In the genomic region with DNA sequence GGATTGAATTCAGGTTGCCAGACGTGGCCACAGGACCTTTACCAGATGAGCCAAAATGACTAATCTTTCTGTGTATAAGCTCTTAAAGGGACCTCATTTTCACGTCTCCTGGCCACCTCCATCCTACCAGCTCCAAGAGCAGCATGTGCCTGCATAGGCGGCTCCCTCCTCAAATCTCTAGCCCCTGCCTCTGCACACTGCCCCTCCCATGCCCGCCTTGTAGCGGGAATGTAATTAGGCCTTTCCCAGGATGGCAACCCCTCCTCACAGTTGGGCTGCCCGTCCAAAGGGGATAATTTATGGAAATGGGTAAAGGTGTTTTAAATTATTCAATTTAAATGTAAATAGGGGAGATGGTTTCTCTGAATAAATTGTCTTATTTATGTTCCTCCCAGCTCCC, we compare ENCODE assay signal across 15 mouse cellular contexts.
"Had no signal": no experiment of that assay in that cellular context is flagged by ENCODE, and none has a peak within 500 bp of the region (broad histone marks: within the 10 kb centered on the region; RNA-seq: fewer than 3 reads in every experiment).

No protein-coding gene starts in this region.

- ATAC-seq: lung, postnatal 0 days; midbrain, embryonic 16.5 days had no signal

- H3K36me3 ChIP-seq: kidney, embryonic 15.5 days; limb, embryonic 10.5 days; liver, embryonic 15.5 days; neural tube, embryonic 13.5 days; stomach, embryonic 15.5 days had no signal

- H3K4me2 ChIP-seq: kidney, embryonic 15.5 days; liver, embryonic 11.5 days; liver, embryonic 15.5 days; neural tube, embryonic 13.5 days; stomach, embryonic 15.5 days had no signal

- H3K27ac ChIP-seq: kidney, embryonic 15.5 days; left cerebral cortex, adult 2 months; limb, embryonic 10.5 days; liver, embryonic 15.5 days; stomach, embryonic 15.5 days had no signal

- DNase-seq: kidney, postnatal 14 days; lung, adult 2 months; lung, postnatal 36 days; right cerebral cortex, postnatal 14 days; thymus, adult 2 months; thymus, postnatal 25 days had no signal

- H3K27me3 ChIP-seq: liver, embryonic 15.5 days; neural tube, embryonic 13.5 days; stomach, embryonic 15.5 days had no signal

- H3K9ac ChIP-seq: kidney, embryonic 15.5 days; liver, embryonic 15.5 days; stomach, embryonic 15.5 days had no signal

- H3K4me1 ChIP-seq: liver, embryonic 15.5 days; stomach, embryonic 15.5 days had no signal

- H3K9me3 ChIP-seq: kidney, embryonic 15.5 days; limb, embryonic 10.5 days; liver, embryonic 15.5 days; neural tube, embryonic 13.5 days; stomach, embryonic 15.5 days had no signal

- H3K4me3 ChIP-seq: kidney, embryonic 15.5 days; left cerebral cortex, adult 2 months; limb, embryonic 10.5 days; liver, embryonic 15.5 days; neural tube, embryonic 13.5 days; stomach, embryonic 15.5 days had no signal
